Mouse (Mus musculus) lung, postnatal 0 days (tissue): ENCODE results near the gene Celf2.

Experiments
- CTCF ChIP-seq: IDR thresholded peaks from 2 replicates; pipeline ENCODE4 v1.5.1; 2016; ENCODE audit warnings: antibody characterized with exemption, mild to moderate bottlenecking
- EP300 ChIP-seq: IDR thresholded peaks from 2 replicates; pipeline ENCODE4 v1.6.1; 2016; ENCODE audit warnings: antibody characterized with exemption, mild to moderate bottlenecking, control low read depth

DNA sequence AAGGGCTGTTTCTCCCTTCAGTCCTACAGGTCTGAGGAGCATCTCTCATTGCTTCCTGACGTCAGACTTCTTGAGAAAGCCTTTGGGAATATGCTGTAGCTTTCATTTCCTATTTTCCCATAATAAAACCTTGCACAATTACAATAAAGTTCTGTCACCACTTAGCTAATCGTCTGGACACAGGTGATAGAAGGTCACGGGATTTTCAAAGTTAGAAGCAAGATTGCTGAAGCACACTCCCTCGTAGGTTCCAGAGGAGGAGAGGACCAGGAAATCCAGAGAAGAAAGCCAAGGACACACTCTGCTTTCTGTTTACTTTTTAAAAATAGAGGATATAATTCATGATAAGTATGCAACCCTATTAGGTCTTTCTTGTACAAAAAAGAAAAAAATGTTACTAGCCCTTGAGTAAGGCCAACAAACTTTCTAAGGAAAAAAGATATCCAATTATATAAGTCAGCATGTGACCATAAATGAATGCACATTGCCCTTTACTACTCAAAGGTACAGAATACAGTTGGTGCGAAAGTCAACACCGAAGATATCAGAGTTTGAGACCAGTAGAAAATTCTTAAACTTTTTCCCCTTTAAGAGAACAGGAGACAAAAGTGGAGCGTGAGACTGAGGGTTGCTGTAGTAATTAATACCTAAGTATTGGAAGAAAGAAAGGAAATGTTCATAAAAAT lies 924.2 kb downstream of the Celf2 start:
- no peak for TF ChIP-seq CTCF
- TF ChIP-seq EP300, result no peak
